Mouse (Mus musculus): ENCODE measurements around the gene Grn. TPM values are rescaled to one million over a fixed set of nuclear protein-coding genes. Genes with fewer than 3 reads are reported as not detected.

Grn gene
- total RNA-seq, 1 experiment = 81.5 TPM

GRCm38 (mm10) chr11:102449043-102450008, 19.2 kb downstream of the Grn start:
- Histone ChIP-seq H3K9me3 (ENCODE audit: control insufficient read depth, insufficient read depth, low read depth, low read length) (no peaks in the 10 kb centered on the region; the same call in 1 of the 2 replicates), H3K4me1 (ENCODE audit: control insufficient read depth in 2 of 2, insufficient read depth in 2 of 2, low read length in 2 of 2, poor library complexity in 1 of 2) (peaks cover 2 to 26% of the 10 kb centered on the region in 2 experiments; a peak in 2 of 4 replicates), H3K36me3 (ENCODE audit: control insufficient read depth, insufficient read depth, low read length, poor library complexity, severe bottlenecking) (no peaks in the 10 kb centered on the region), H3K27ac (ENCODE audit: insufficient read depth, low read depth, low read length, poor library complexity, severe bottlenecking) (no peak overlapping the region), H3K9ac (ENCODE audit: insufficient read depth, low read depth, low read length, poor library complexity, severe bottlenecking) (no peak overlapping the region), H3K4me3 (ENCODE audit: insufficient read depth in 1 of 2, low read depth in 1 of 2, low read length in 2 of 2, poor library complexity in 1 of 2, severe bottlenecking in 1 of 2) (no peak overlapping the region)
- in situ Hi-C loops (cut with MboI; ENCODE audit: low sequenced_read_pairs in 2 of 2, unreplicated experiment in 2 of 2) = no loop called here
- no peak for TF ChIP-seq CHD2 (IDR thresholded peaks at IDR 0.05; ENCODE audit: low read depth, low read length)
- TF ChIP-seq ZC3H11A (IDR thresholded peaks at IDR 0.05; ENCODE audit: borderline replicate concordance, low read depth, low read length) = no peak
- TF ChIP-seq ZNF384 (IDR thresholded peaks at IDR 0.05; ENCODE audit: low read depth, low read length) = no peak
- no peak for TF ChIP-seq MAFK (IDR thresholded peaks at IDR 0.05; ENCODE audit: insufficient read depth, low read depth, low read length)
- DNase-seq (ENCODE audit: low read depth, low spot score) = no peak

GRCm38 (mm10) chr11:102453131-102453530, 23.0 kb downstream of the Grn start:
- in situ Hi-C loops (cut with MboI; ENCODE audit: low sequenced_read_pairs in 2 of 2, unreplicated experiment in 2 of 2) = no loop called here
- H3K9me3 ChIP-seq (ENCODE audit: control insufficient read depth, insufficient read depth, low read depth, low read length) = no peaks in the 10 kb centered on the region; the same call in 1 of the 2 replicates
- TF ChIP-seq HCFC1 (IDR thresholded peaks at IDR 0.05; ENCODE audit: borderline replicate concordance, insufficient read depth, low read length) (no peak), ZC3H11A (IDR thresholded peaks at IDR 0.05; ENCODE audit: borderline replicate concordance, low read depth, low read length) (no peak), CHD2 (IDR thresholded peaks at IDR 0.05; ENCODE audit: low read depth, low read length) (no peak), MAFK (IDR thresholded peaks at IDR 0.05; ENCODE audit: insufficient read depth, low read depth, low read length) (no peak), ZNF384 (IDR thresholded peaks at IDR 0.05; ENCODE audit: low read depth, low read length) (no peak)
- no peak for DNase-seq (ENCODE audit: low read depth, low spot score)
- H3K4me1 ChIP-seq (ENCODE audit: control insufficient read depth in 2 of 2, insufficient read depth in 2 of 2, low read length in 2 of 2, poor library complexity in 1 of 2) = peaks cover 2 to 16% of the 10 kb centered on the region in 2 experiments; a peak in 2 of 4 replicates
- H3K36me3 ChIP-seq (ENCODE audit: control insufficient read depth, insufficient read depth, low read length, poor library complexity, severe bottlenecking) = no peaks in the 10 kb centered on the region
- no peak overlapping the region for H3K4me3 ChIP-seq (ENCODE audit: insufficient read depth in 1 of 2, low read depth in 1 of 2, low read length in 2 of 2, poor library complexity in 1 of 2, severe bottlenecking in 1 of 2)
- H3K27ac ChIP-seq (ENCODE audit: insufficient read depth, low read depth, low read length, poor library complexity, severe bottlenecking) = no peak overlapping the region
- no peak overlapping the region for H3K9ac ChIP-seq (ENCODE audit: insufficient read depth, low read depth, low read length, poor library complexity, severe bottlenecking)

GRCm38 (mm10) chr11:102455740-102456396, 25.8 kb downstream of the Grn start:
- no peak for TF ChIP-seq CHD2 (IDR thresholded peaks at IDR 0.05; ENCODE audit: low read depth, low read length)
- no peak for TF ChIP-seq MAFK (IDR thresholded peaks at IDR 0.05; ENCODE audit: insufficient read depth, low read depth, low read length)
- no peak for TF ChIP-seq ZC3H11A (IDR thresholded peaks at IDR 0.05; ENCODE audit: borderline replicate concordance, low read depth, low read length)
- TF ChIP-seq HCFC1 (IDR thresholded peaks at IDR 0.05; ENCODE audit: borderline replicate concordance, insufficient read depth, low read length) = no peak
- no peak for TF ChIP-seq ZNF384 (IDR thresholded peaks at IDR 0.05; ENCODE audit: low read depth, low read length)
- in situ Hi-C loops (cut with MboI; ENCODE audit: low sequenced_read_pairs in 2 of 2, unreplicated experiment in 2 of 2) = no loop called here
- H3K9me3 ChIP-seq (ENCODE audit: control insufficient read depth, insufficient read depth, low read depth, low read length) = no peaks in the 10 kb centered on the region; the same call in 1 of the 2 replicates
- H3K27ac ChIP-seq (ENCODE audit: insufficient read depth, low read depth, low read length, poor library complexity, severe bottlenecking) = no peak overlapping the region
- H3K36me3 ChIP-seq (ENCODE audit: control insufficient read depth, insufficient read depth, low read length, poor library complexity, severe bottlenecking) = no peaks in the 10 kb centered on the region
- peak overlapping the region; percentile 49; the same call in 1 of the 2 replicates for H3K9ac ChIP-seq (ENCODE audit: insufficient read depth, low read depth, low read length, poor library complexity, severe bottlenecking)
- H3K4me1 ChIP-seq (ENCODE audit: control insufficient read depth in 2 of 2, insufficient read depth in 2 of 2, low read length in 2 of 2, poor library complexity in 1 of 2) = peaks cover 0 to 11% of the 10 kb centered on the region in 2 experiments; a peak in 2 of 4 replicates
- DNase-seq (ENCODE audit: low read depth, low spot score) = peak; percentile 86
- peak overlapping the region; percentile 64 to 67 for H3K4me3 ChIP-seq (ENCODE audit: insufficient read depth in 1 of 2, low read depth in 1 of 2, low read length in 2 of 2, poor library complexity in 1 of 2, severe bottlenecking in 1 of 2)

- no peak overlapping the region for H3K27ac ChIP-seq (ENCODE audit: insufficient read depth, low read depth, low read length, poor library complexity, severe bottlenecking)
- no peaks in the 10 kb centered on the region for H3K9me3 ChIP-seq (ENCODE audit: control insufficient read depth, insufficient read depth, low read depth, low read length)
- no peaks in the 10 kb centered on the region for H3K36me3 ChIP-seq (ENCODE audit: control insufficient read depth, insufficient read depth, low read length, poor library complexity, severe bottlenecking)
- H3K9ac ChIP-seq (ENCODE audit: insufficient read depth, low read depth, low read length, poor library complexity, severe bottlenecking) = no peak overlapping the region
- peak overlapping the region in 1 of 2 experiments; percentile 30; a peak in 1 of 4 replicates for H3K4me3 ChIP-seq (ENCODE audit: insufficient read depth in 1 of 2, low read depth in 1 of 2, low read length in 2 of 2, poor library complexity in 1 of 2, severe bottlenecking in 1 of 2)
- in situ Hi-C loops (cut with MboI; ENCODE audit: low sequenced_read_pairs in 2 of 2, unreplicated experiment in 2 of 2) = no loop called here
- no peak for DNase-seq (ENCODE audit: low read depth, low spot score)
- peaks cover 0 to 6% of the 10 kb centered on the region in 2 experiments; a peak in 1 of 4 replicates for H3K4me1 ChIP-seq (ENCODE audit: control insufficient read depth in 2 of 2, insufficient read depth in 2 of 2, low read length in 2 of 2, poor library complexity in 1 of 2)
- TF ChIP-seq ZNF384 (IDR thresholded peaks at IDR 0.05; ENCODE audit: low read depth, low read length) = no peak
- no peak for TF ChIP-seq CHD2 (IDR thresholded peaks at IDR 0.05; ENCODE audit: low read depth, low read length)
- TF ChIP-seq MAFK (IDR thresholded peaks at IDR 0.05; ENCODE audit: insufficient read depth, low read depth, low read length) = no peak
- TF ChIP-seq ZC3H11A (IDR thresholded peaks at IDR 0.05; ENCODE audit: borderline replicate concordance, low read depth, low read length) = no peak
- no peak for TF ChIP-seq HCFC1 (IDR thresholded peaks at IDR 0.05; ENCODE audit: borderline replicate concordance, insufficient read depth, low read length)
Observed at GRCm38 (mm10) chr11:102460541-102460940, 30.4 kb downstream of the Grn start.
